Mouse (Mus musculus): ENCODE measurements around the gene Ubac1.

- TF ChIP-seq GATA1 (IDR thresholded peaks at IDR 0.05; ENCODE audit: borderline replicate concordance, low read length) (no peak), FLI1 (IDR thresholded peaks at IDR 0.05; ENCODE audit: low read length) (no peak)
Observed at GRCm38 (mm10) chr2:25982426-25983091, 39.0 kb downstream of the Ubac1 start.
